Mouse (Mus musculus) liver, adult 2 months (tissue): ENCODE data around the gene Tarbp1.

ENCODE experiments used
- CTCF ChIP-seq: fragments of 200-500 bp; IDR thresholded peaks from 2 replicates; pipeline ENCODE4 v1.5.1; 2011; ENCODE audit warnings: low read depth, low read length, control low read depth
- POLR2A ChIP-seq: fragments of 200-500 bp; IDR thresholded peaks from 2 replicates; pipeline ENCODE4 v1.6.1; 2011; ENCODE audit warnings: low read length, control low read depth; ENCODE audit not compliant: insufficient read depth; ENCODE audit errors: extremely low read depth

GRCm38 (mm10) chr8:126499371-126499770 lies 24.5 kb upstream of the Tarbp1 start:
- TF ChIP-seq CTCF: no peak
- TF ChIP-seq POLR2A: no peak
